Mouse (Mus musculus) liver, adult 2 months (tissue): ENCODE measurements around the gene Irx2.

Source experiments
- CTCF ChIP-seq: fragments of 200-500 bp; IDR thresholded peaks from 2 replicates; pipeline ENCODE4 v1.5.1; 2011; ENCODE audit warnings: low read depth, low read length, control low read depth
- POLR2A ChIP-seq: fragments of 200-500 bp; IDR thresholded peaks from 2 replicates; pipeline ENCODE4 v1.6.1; 2011; ENCODE audit warnings: low read length, control low read depth; ENCODE audit not compliant: insufficient read depth; ENCODE audit errors: extremely low read depth

DNA sequence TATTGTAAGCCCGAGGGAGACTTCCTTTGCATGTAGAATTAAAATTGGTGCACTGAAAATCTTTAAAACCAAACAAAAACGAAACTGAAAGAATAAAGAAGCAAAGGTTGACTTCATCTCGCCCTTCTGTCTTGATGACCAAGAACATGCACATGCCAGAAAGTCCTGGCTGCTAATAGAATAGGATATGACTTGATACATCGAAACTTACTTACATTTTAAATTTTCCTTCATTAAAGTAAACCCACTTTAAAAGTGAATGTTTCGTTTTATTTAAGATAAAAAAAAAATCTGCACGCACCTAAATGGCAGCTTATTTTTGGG, 3.8 kb upstream of the Irx2 start:
- TF ChIP-seq POLR2A: no peak
- TF ChIP-seq CTCF: no peak
